Mouse (Mus musculus): ENCODE results near the gene Ap5m1. TPM values are rescaled to one million over a fixed set of nuclear protein-coding genes. Genes with fewer than 3 reads are reported as not detected.
"Not testable (repeated sequence)": the region's sequence is repeated elsewhere in the genome, so short reads cannot be mapped to it uniquely, and the experiment has no call there.

Gene Ap5m1
- total and polyA plus RNA-seq, 2 experiments, result 6.7 to 15.7 TPM

- H3K27ac ChIP-seq (replicated peaks; ENCODE audit: insufficient read depth, low read depth, low read length), result no peak overlapping the region
- no peaks in the 10 kb centered on the region for H3K79me2 ChIP-seq (ENCODE audit: control insufficient read depth, insufficient read depth, low read length)
- no peak overlapping the region for H3K9ac ChIP-seq (ENCODE audit: low read depth, low read length)
- peaks cover 11% of the 10 kb centered on the region for H3K36me3 ChIP-seq (ENCODE audit: control insufficient read depth, insufficient read depth, low read length)
- no peak overlapping the region for H3K4me3 ChIP-seq (ENCODE audit: insufficient read depth, low read depth, low read length)
- WGBS, result 79% methylated on average over 5 of the region's 5 CpGs
- TF ChIP-seq POLR2A (IDR thresholded peaks at IDR 0.05; ENCODE audit: extremely low read depth, insufficient read depth, low read length), result no peak
- no peak for TF ChIP-seq CTCF (IDR thresholded peaks at IDR 0.05; ENCODE audit: low read depth, low read length)
- 0 out of 2 replicates have a peak, but pooled peaks cover 2% of the 10 kb centered on the region for H3K4me1 ChIP-seq (ENCODE audit: control insufficient read depth, insufficient read depth, low read length)
- DNase-seq (ENCODE audit: extremely low read depth, low read depth, low spot score), result no peak
- H3K27me3 ChIP-seq (ENCODE audit: control insufficient read depth, insufficient read depth, low read length), result no peaks in the 10 kb centered on the region
Measured at GRCm38 (mm10) chr14:49090102-49090501, 24.2 kb downstream of the Ap5m1 start.

- no peak for TF ChIP-seq CTCF (IDR thresholded peaks at IDR 0.05; ENCODE audit: low read depth, low read length)
- TF ChIP-seq POLR2A (IDR thresholded peaks at IDR 0.05; ENCODE audit: extremely low read depth, insufficient read depth, low read length), result no peak
- DNase-seq (ENCODE audit: extremely low read depth, low read depth, low spot score), result no peak
- Histone ChIP-seq H3K4me1 (ENCODE audit: control insufficient read depth, insufficient read depth, low read length) (0 out of 2 replicates have a peak, but pooled peaks cover 2% of the 10 kb centered on the region), H3K4me3 (ENCODE audit: insufficient read depth, low read depth, low read length) (no peak overlapping the region), H3K79me2 (ENCODE audit: control insufficient read depth, insufficient read depth, low read length) (no peaks in the 10 kb centered on the region), H3K36me3 (ENCODE audit: control insufficient read depth, insufficient read depth, low read length) (peaks cover 8% of the 10 kb centered on the region), H3K27me3 (ENCODE audit: control insufficient read depth, insufficient read depth, low read length) (no peaks in the 10 kb centered on the region), H3K9ac (ENCODE audit: low read depth, low read length) (no peak overlapping the region), H3K27ac (replicated peaks; ENCODE audit: insufficient read depth, low read depth, low read length) (no peak overlapping the region)
- WGBS, result 95% methylated on average over 4 of the region's 4 CpGs
Measured at GRCm38 (mm10) chr14:49091277-49091676, 25.4 kb downstream of the Ap5m1 start.

- 48% methylated on average over 1 of the region's 1 CpGs for WGBS
- H3K27ac ChIP-seq (replicated peaks; ENCODE audit: insufficient read depth, low read depth, low read length); H3K79me2 ChIP-seq (ENCODE audit: control insufficient read depth, insufficient read depth, low read length); H3K4me1 ChIP-seq (ENCODE audit: control insufficient read depth, insufficient read depth, low read length); H3K4me3 ChIP-seq (ENCODE audit: insufficient read depth, low read depth, low read length); H3K36me3 ChIP-seq (ENCODE audit: control insufficient read depth, insufficient read depth, low read length); H3K27me3 ChIP-seq (ENCODE audit: control insufficient read depth, insufficient read depth, low read length); H3K9ac ChIP-seq (ENCODE audit: low read depth, low read length); DNase-seq (ENCODE audit: extremely low read depth, low read depth, low spot score): not testable (repeated sequence)
Measured at GRCm38 (mm10) chr14:49091755-49092154, 25.9 kb downstream of the Ap5m1 start.

- peak; percentile 43 for DNase-seq (ENCODE audit: extremely low read depth, low read depth, low spot score)
- H3K27me3 ChIP-seq (ENCODE audit: control insufficient read depth, insufficient read depth, low read length), result no peaks in the 10 kb centered on the region
- H3K9ac ChIP-seq (ENCODE audit: low read depth, low read length), result no peak overlapping the region
- WGBS, result 9% methylated on average over 7 of the region's 7 CpGs
- H3K36me3 ChIP-seq (ENCODE audit: control insufficient read depth, insufficient read depth, low read length), result no peaks in the 10 kb centered on the region
- TF ChIP-seq POLR2A (IDR thresholded peaks at IDR 0.05; ENCODE audit: extremely low read depth, insufficient read depth, low read length) (no peak), CTCF (IDR thresholded peaks at IDR 0.05; ENCODE audit: low read depth, low read length) (peak; percentile 54; the same call in 1 of the 2 replicates)
- no peaks in the 10 kb centered on the region for H3K4me1 ChIP-seq (ENCODE audit: control insufficient read depth, insufficient read depth, low read length)
- H3K27ac ChIP-seq (replicated peaks; ENCODE audit: insufficient read depth, low read depth, low read length), result no peak overlapping the region
- H3K4me3 ChIP-seq (ENCODE audit: insufficient read depth, low read depth, low read length), result no peak overlapping the region
- no peaks in the 10 kb centered on the region for H3K79me2 ChIP-seq (ENCODE audit: control insufficient read depth, insufficient read depth, low read length)
Measured at GRCm38 (mm10) chr14:49118381-49118780, 52.5 kb downstream of the Ap5m1 start.

- H3K4me1 ChIP-seq (ENCODE audit: control insufficient read depth, insufficient read depth, low read length), result no peaks in the 10 kb centered on the region
- no peaks in the 10 kb centered on the region for H3K79me2 ChIP-seq (ENCODE audit: control insufficient read depth, insufficient read depth, low read length)
- no peaks in the 10 kb centered on the region for H3K27me3 ChIP-seq (ENCODE audit: control insufficient read depth, insufficient read depth, low read length)
- TF ChIP-seq POLR2A (IDR thresholded peaks at IDR 0.05; ENCODE audit: extremely low read depth, insufficient read depth, low read length) (no peak), CTCF (IDR thresholded peaks at IDR 0.05; ENCODE audit: low read depth, low read length) (no peak)
- no peak overlapping the region for H3K27ac ChIP-seq (replicated peaks; ENCODE audit: insufficient read depth, low read depth, low read length)
- 88% methylated on average over 9 of the region's 9 CpGs for WGBS
- no peak overlapping the region for H3K9ac ChIP-seq (ENCODE audit: low read depth, low read length)
- H3K4me3 ChIP-seq (ENCODE audit: insufficient read depth, low read depth, low read length), result no peak overlapping the region
- no peaks in the 10 kb centered on the region for H3K36me3 ChIP-seq (ENCODE audit: control insufficient read depth, insufficient read depth, low read length)
- DNase-seq (ENCODE audit: extremely low read depth, low read depth, low spot score), result no peak
Measured at GRCm38 (mm10) chr14:49121723-49122122, 55.8 kb downstream of the Ap5m1 start.

- H3K27me3 ChIP-seq (ENCODE audit: control insufficient read depth, insufficient read depth, low read length), result no peaks in the 10 kb centered on the region
- H3K9ac ChIP-seq (ENCODE audit: low read depth, low read length), result no peak overlapping the region
- DNase-seq (ENCODE audit: extremely low read depth, low read depth, low spot score), result no peak
- TF ChIP-seq POLR2A (IDR thresholded peaks at IDR 0.05; ENCODE audit: extremely low read depth, insufficient read depth, low read length) (no peak), CTCF (IDR thresholded peaks at IDR 0.05; ENCODE audit: low read depth, low read length) (no peak)
- no peak overlapping the region for H3K4me3 ChIP-seq (ENCODE audit: insufficient read depth, low read depth, low read length)
- 83% methylated on average over 23 of the region's 23 CpGs for WGBS
- no peaks in the 10 kb centered on the region for H3K79me2 ChIP-seq (ENCODE audit: control insufficient read depth, insufficient read depth, low read length)
- H3K27ac ChIP-seq (replicated peaks; ENCODE audit: insufficient read depth, low read depth, low read length), result no peak overlapping the region
- no peaks in the 10 kb centered on the region for H3K36me3 ChIP-seq (ENCODE audit: control insufficient read depth, insufficient read depth, low read length)
- H3K4me1 ChIP-seq (ENCODE audit: control insufficient read depth, insufficient read depth, low read length), result no peaks in the 10 kb centered on the region
Measured at GRCm38 (mm10) chr14:49127162-49127779, 61.4 kb downstream of the Ap5m1 start.
